Mouse (Mus musculus): ENCODE results near the gene Tmem151b.

Tmem151b gene

GRCm38 (mm10) chr17:45547461-45548190 is 1.9 kb downstream of the Tmem151b start:
- intact Hi-C loops (cut with DNase I), result no loop called here

- intact Hi-C loops (cut with DNase I), result no loop called here
Measured at GRCm38 (mm10) chr17:45546941-45547340, 2.5 kb downstream of the Tmem151b start.

- intact Hi-C loops (cut with DNase I), result no loop called here
Measured at GRCm38 (mm10) chr17:45545278-45545961, 4.1 kb downstream of the Tmem151b start.

DNA sequence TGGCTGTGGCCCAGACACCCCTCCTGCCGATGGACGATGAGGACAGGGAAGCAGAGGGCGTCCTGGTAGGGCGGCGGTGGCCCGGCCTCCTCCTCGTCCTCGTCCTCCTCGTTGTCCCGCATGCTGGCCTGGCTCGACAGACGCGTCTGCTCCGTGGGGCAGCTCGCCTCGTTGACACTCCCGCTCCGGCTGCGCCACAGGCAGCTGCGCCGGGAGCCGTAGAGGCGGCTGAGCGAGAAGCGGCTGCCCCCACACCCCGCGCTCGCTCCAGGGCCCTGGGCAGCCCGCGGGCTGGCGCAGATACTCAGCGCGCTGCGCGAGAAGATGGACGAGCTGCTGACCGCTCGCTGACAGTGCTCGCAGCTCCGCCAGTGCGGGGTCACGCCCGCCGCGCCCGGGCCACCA is 4.6 kb downstream of the Tmem151b start:
- intact Hi-C loops (cut with DNase I), result no loop called here

DNA sequence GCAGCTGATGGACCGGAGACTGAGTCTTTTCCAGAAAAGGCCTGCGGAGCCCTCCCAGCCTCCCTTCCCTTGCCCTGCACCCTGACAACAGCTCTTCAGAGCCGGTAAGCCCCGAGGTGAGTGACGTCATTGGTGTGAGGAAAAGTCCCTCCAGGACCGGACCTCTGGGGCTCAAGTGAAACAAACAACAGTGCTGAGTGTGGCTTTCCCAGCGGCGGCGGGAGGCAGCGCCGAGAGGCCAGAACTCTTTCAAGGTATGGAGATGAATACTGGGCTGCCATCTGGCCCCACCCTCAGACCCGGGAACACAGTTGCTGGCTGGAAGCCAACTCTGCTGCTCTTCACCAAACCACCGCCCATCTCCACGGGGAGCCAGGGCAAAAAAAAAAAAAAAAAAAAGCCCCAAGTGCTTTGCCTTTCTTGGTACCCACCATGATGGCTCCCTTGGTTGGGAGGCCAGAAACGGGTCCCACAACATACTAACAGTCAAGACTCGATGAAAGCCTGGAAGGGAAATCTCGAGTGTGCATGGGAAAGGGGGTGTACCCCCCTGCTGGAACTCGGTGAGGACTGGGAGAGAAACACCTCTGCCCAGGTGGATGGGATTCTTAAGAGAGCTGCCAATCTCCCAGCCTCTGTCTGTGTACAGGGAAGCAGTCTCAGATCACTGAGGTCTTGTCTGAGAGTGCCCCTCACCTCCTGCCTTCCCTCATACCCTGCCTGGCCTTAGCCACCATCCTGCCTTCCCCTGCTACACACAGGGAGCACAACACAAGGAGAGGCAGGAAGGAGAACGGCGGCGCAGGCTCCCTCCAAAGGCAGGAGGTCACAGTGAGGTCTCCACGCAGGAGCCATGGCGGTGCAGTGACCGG is 5.2 kb downstream of the Tmem151b start:
- intact Hi-C loops (cut with DNase I), result no loop called here

DNA sequence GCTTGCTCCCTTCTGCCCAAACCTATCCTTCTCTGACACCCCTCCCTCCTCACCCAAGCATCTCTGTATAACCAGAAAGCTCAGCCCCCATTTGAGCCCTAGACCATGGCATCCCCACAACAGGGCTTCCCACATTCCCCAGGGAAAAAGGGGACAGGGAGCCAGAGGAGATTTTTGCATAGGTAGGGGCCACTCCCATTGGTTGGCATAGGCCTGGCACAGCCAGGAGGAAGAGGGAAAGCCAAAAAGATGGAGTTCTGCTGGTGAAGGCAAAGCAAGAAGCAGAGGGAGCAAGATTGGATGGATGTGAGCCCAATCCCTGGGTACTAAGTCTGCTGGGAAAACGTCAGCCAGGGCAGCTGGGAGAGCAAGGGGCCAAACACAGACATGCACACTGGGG is 6.4 kb downstream of the Tmem151b start:
- intact Hi-C loops (cut with DNase I), result no loop called here

GRCm38 (mm10) chr17:45542705-45543104 is 6.8 kb downstream of the Tmem151b start:
- intact Hi-C loops (cut with DNase I), result no loop called here

- intact Hi-C loops (cut with DNase I), result no loop called here
Measured at GRCm38 (mm10) chr17:45542129-45542528, 7.3 kb downstream of the Tmem151b start.

GRCm38 (mm10) chr17:45539664-45540063 is 9.8 kb downstream of the Tmem151b start:
- intact Hi-C loops (cut with DNase I), result no loop called here

DNA sequence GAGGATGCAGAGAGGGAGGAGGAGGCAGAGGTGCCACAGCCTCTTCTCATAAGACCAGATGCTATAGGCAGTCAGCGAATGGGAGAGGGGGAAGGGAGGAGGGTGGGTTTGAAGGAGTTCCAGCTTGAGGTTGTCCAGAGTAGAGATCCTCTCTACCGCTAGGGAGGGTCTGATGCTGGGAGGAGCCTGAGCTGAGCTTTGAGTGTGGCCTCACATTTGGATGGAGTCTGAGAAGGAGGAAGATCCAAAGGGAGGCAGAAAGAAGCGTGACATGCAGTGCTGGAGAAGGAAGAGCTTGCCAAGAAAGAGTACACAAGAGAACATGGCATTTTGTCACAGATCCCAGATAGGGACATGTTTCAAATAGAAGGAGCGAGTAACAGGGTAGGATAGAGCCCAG is 11.1 kb downstream of the Tmem151b start:
- intact Hi-C loops (cut with DNase I), result no loop called here

DNA sequence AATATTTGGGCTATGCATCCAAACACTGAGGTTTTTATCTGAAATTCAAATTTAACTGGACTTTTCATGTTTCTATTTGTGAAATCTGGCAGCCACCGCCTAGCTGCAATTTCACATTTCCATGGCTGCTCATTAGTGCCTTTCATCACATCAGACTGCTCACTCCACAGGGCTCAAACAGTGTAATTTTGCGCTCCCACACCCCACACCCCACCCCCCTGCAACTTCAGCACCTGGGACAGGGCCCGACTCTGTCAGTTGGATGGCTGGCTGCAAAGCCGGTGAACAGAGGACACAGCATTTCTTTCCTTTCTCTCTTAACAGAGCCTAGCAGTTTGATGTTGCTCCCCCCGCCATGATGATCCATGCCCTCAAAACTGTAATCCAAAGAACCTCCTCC is 13.2 kb downstream of the Tmem151b start:
- intact Hi-C loops (cut with DNase I), result no loop called here

- intact Hi-C loops (cut with DNase I), result no loop called here
Measured at GRCm38 (mm10) chr17:45532896-45533295, 16.6 kb downstream of the Tmem151b start.

DNA sequence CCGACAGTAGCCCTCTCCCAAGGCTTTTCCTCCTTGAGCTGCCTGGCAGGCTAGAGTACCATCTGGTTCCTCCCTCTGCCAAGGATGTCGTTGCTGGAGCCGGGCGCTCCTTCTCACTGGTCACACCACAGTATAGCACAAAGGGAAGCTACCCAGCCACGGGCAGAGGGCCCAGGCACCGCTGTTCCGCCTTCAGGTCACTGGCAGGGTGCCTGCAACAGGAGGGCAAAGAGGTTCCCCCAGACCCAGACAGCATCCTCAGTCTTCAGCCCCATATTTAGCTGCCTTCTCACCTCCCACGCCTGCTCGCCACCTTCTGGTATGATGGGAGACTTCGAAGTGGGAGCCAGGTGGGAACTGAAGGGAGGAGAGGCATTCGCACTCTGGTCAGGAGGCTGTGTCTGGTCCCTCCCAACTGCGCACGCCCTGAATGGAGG is 19.1 kb downstream of the Tmem151b start:
- intact Hi-C loops (cut with DNase I), result no loop called here

GRCm38 (mm10) chr17:45526571-45526970 is 22.9 kb downstream of the Tmem151b start:
- intact Hi-C loops (cut with DNase I), result no loop called here

DNA sequence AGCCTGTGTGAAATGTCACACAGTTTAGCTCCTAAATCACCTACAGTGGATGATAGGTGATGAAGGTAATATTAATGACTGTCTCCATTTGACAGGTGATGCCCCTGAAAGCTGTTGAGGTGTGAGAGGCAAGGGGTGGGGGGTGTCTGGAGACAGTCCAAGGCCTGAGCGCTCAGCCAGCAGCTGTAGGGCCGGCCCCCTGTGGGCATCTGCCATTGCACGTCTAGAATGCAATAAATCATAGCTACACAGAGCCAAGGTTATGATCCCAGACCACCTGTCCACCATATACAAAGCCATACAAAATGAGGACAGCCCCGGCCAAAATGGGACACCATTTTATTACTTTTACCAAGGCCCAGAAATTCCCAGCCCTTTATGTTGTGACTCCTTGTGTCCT is 24.5 kb downstream of the Tmem151b start:
- intact Hi-C loops (cut with DNase I), result no loop called here

GRCm38 (mm10) chr17:45523263-45523662 is 26.2 kb downstream of the Tmem151b start, which contains the start of gene Tcte1:
Gene Tcte1, plus strand, starts transcription at chr17:45523434.
- intact Hi-C loops (cut with DNase I), result no loop called here

- intact Hi-C loops (cut with DNase I), result no loop called here
Measured at GRCm38 (mm10) chr17:45520136-45520535, 29.3 kb downstream of the Tmem151b start.

- intact Hi-C loops (cut with DNase I), result loop anchor here (5.0 kb wide), 1 partner anchor 33 kb away; no protein-coding TSS in a partner anchor
Measured at GRCm38 (mm10) chr17:45518766-45519475, 30.6 kb downstream of the Tmem151b start.

GRCm38 (mm10) chr17:45517549-45518215 is 31.8 kb downstream of the Tmem151b start:
- intact Hi-C loops (cut with DNase I), result loop anchor here (5.0 kb wide), 1 partner anchor 35 kb away; no protein-coding TSS in a partner anchor

DNA sequence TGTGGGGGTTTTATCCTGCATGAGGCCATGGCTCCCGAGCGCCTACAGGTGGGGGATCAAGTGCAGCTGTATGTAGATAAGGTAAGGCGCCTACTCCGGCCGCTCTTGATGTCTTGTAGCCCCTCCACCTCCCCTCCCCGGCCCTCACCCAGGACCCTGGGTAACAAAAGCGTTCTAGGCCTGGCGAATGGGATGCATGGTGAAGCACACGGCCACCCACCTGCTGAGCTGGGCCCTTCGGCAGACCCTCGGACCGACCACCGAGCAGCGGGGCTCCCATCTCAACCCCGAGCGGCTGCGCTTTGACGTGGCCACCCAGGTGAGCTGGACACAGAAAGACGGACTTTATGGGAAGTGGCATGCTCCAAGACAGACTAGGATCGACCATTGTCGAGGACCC is 32.3 kb downstream of the Tmem151b start:
- intact Hi-C loops (cut with DNase I), result loop anchor here (5.0 kb wide), 1 partner anchor 35 kb away; no protein-coding TSS in a partner anchor

Measured in adrenal gland (tissue).